Mouse (Mus musculus) liver, embryonic 12.5 days (tissue): Measurements from ENCODE around the gene Atox1. TPM values are rescaled to one million over a fixed set of nuclear protein-coding genes. Genes with fewer than 3 reads are reported as not detected.

ENCODE experiments used
- ATAC-seq: fragments of 200-750 bp; cut with Nextera tagmentation; 2 replicates; pipeline ENCODE4 v1.8.0; 2017; ENCODE audit warnings: moderate number of reproducible peaks, mild to moderate bottlenecking, moderate library complexity
- H3K27ac ChIP-seq: fragments of 300-500 bp; sonication (generic); 2 replicates; pipeline ENCODE4 v1.5.1; 2016; ENCODE audit warnings: mild to moderate bottlenecking
- H3K27me3 ChIP-seq: fragments of 300-500 bp; sonication (generic); replicated peaks from 2 replicates; pipeline ENCODE4 v1.6.1; 2016; ENCODE audit warnings: mild to moderate bottlenecking, moderate library complexity
- H3K36me3 ChIP-seq: fragments of 300-500 bp; sonication (generic); 2 replicates; pipeline ENCODE4 v1.6.1; 2016; ENCODE audit warnings: mild to moderate bottlenecking, moderate library complexity
- H3K4me1 ChIP-seq: fragments of 300-500 bp; sonication (generic); 2 replicates; pipeline ENCODE4 v1.6.1; 2016
- H3K4me2 ChIP-seq: fragments of 300-500 bp; sonication (generic); 2 replicates; pipeline ENCODE4 v1.6.1; 2016; ENCODE audit warnings: mild to moderate bottlenecking, moderate library complexity
- H3K4me3 ChIP-seq: fragments of 300-500 bp; sonication (generic); 2 replicates; pipeline ENCODE4 v1.5.1; 2016; ENCODE audit warnings: mild to moderate bottlenecking, moderate library complexity
- H3K9ac ChIP-seq: fragments of 300-500 bp; sonication (generic); 2 replicates; pipeline ENCODE4 v1.6.1; 2016; ENCODE audit warnings: mild to moderate bottlenecking, moderate library complexity
- H3K9me3 ChIP-seq: fragments of 300-500 bp; sonication (generic); replicated peaks from 2 replicates; pipeline ENCODE4 v1.6.1; 2016; ENCODE audit warnings: mild to moderate bottlenecking, moderate library complexity
- WGBS: fragments of 180-500 bp; shearing (Covaris S2); methylation state at CpG from one replicate; pipeline ENCODE4 v1.1.7; 2016; ENCODE audit not compliant: insufficient replicate concordance; 5-methylcytosine and 5-hydroxymethylcytosine counted together
- polyA plus RNA-seq: library from polyadenylated mRNA; unstranded; fragments of >200 nt; fragmentation: Nextera tagmentation; extraction: Ambion mirVana; gene quantifications from 2 replicates; pipeline ENCODE4 v1.2.1, GENCODE M21; 2016

Atox1 gene
- polyA plus RNA-seq, 1 experiment from 2014 or later, result 210 TPM

GRCm38 (mm10) chr11:55449531-55449930, 11.5 kb downstream of the Atox1 start:
- no peaks in the 10 kb centered on the region for H3K9me3 ChIP-seq
- no peak overlapping the region for H3K9ac ChIP-seq
- ATAC-seq, result no peak
- H3K27me3 ChIP-seq, result no peaks in the 10 kb centered on the region
- H3K4me2 ChIP-seq, result no peak overlapping the region
- peaks cover 78% of the 10 kb centered on the region for H3K36me3 ChIP-seq
- H3K27ac ChIP-seq, result 0 out of 2 replicates have a peak overlapping the region, but pooled peaks have one; percentile 14
- WGBS, result 58% methylated on average over 7 of the region's 7 CpGs
- peaks cover 10% of the 10 kb centered on the region; the same call in 1 of the 2 replicates for H3K4me1 ChIP-seq
- no peak overlapping the region for H3K4me3 ChIP-seq

GRCm38 (mm10) chr11:55446579-55446978, 14.5 kb downstream of the Atox1 start:
- no peak overlapping the region for H3K4me2 ChIP-seq
- peaks cover 8% of the 10 kb centered on the region; the same call in 1 of the 2 replicates for H3K4me1 ChIP-seq
- H3K27me3 ChIP-seq, result no peaks in the 10 kb centered on the region
- H3K9me3 ChIP-seq, result no peaks in the 10 kb centered on the region
- WGBS, result 33% methylated on average over 4 of the region's 4 CpGs
- H3K4me3 ChIP-seq, result no peak overlapping the region
- peaks cover 57% of the 10 kb centered on the region for H3K36me3 ChIP-seq
- H3K9ac ChIP-seq, result no peak overlapping the region
- no peak overlapping the region for H3K27ac ChIP-seq
- peak; percentile 30; the same call in 1 of the 2 replicates for ATAC-seq

GRCm38 (mm10) chr11:55444772-55445171, 16.3 kb downstream of the Atox1 start:
- Histone ChIP-seq H3K4me1 (peaks cover 8% of the 10 kb centered on the region; the same call in 1 of the 2 replicates), H3K9me3 (no peaks in the 10 kb centered on the region), H3K4me3 (no peak overlapping the region), H3K9ac (no peak overlapping the region), H3K4me2 (no peak overlapping the region), H3K27me3 (no peaks in the 10 kb centered on the region), H3K27ac (no peak overlapping the region), H3K36me3 (peaks cover 39% of the 10 kb centered on the region)
- 3% methylated on average over 1 of the region's 1 CpGs for WGBS
- no peak for ATAC-seq

- Histone ChIP-seq H3K36me3 (0 out of 2 replicates have a peak, but pooled peaks cover 5% of the 10 kb centered on the region), H3K9ac (no peak overlapping the region), H3K4me2 (no peak overlapping the region), H3K27ac (no peak overlapping the region), H3K9me3 (no peaks in the 10 kb centered on the region), H3K4me1 (no peaks in the 10 kb centered on the region), H3K27me3 (no peaks in the 10 kb centered on the region), H3K4me3 (no peak overlapping the region)
- WGBS, result 63% methylated on average over 5 of the region's 5 CpGs
- no peak for ATAC-seq
Measured at GRCm38 (mm10) chr11:55439718-55440117, 21.3 kb downstream of the Atox1 start.

GRCm38 (mm10) chr11:55438031-55438430, 23.0 kb downstream of the Atox1 start:
- no peaks in the 10 kb centered on the region for H3K4me1 ChIP-seq
- no peak overlapping the region for H3K4me3 ChIP-seq
- no peak overlapping the region for H3K4me2 ChIP-seq
- no peaks in the 10 kb centered on the region for H3K36me3 ChIP-seq
- ATAC-seq, result no peak
- H3K27ac ChIP-seq, result no peak overlapping the region
- H3K9ac ChIP-seq, result no peak overlapping the region
- no peaks in the 10 kb centered on the region for H3K27me3 ChIP-seq
- 55% methylated on average over 4 of the region's 4 CpGs for WGBS
- H3K9me3 ChIP-seq, result no peaks in the 10 kb centered on the region

GRCm38 (mm10) chr11:55436089-55436488, 24.9 kb downstream of the Atox1 start:
- H3K4me3 ChIP-seq, result no peak overlapping the region
- no peaks in the 10 kb centered on the region for H3K9me3 ChIP-seq
- 65% methylated on average over 6 of the region's 6 CpGs for WGBS
- no peak overlapping the region for H3K27ac ChIP-seq
- no peak for ATAC-seq
- H3K36me3 ChIP-seq, result no peaks in the 10 kb centered on the region
- H3K4me2 ChIP-seq, result no peak overlapping the region
- no peaks in the 10 kb centered on the region for H3K27me3 ChIP-seq
- H3K9ac ChIP-seq, result no peak overlapping the region
- no peaks in the 10 kb centered on the region for H3K4me1 ChIP-seq

- Histone ChIP-seq H3K4me2 (no peak overlapping the region), H3K4me3 (no peak overlapping the region), H3K27ac (no peak overlapping the region), H3K36me3 (no peaks in the 10 kb centered on the region), H3K27me3 (0 out of 2 replicates have a peak, but pooled peaks cover 3% of the 10 kb centered on the region), H3K4me1 (no peaks in the 10 kb centered on the region), H3K9me3 (no peaks in the 10 kb centered on the region), H3K9ac (no peak overlapping the region)
- ATAC-seq, result no peak
- 23% methylated on average over 3 of the region's 3 CpGs for WGBS
Measured at GRCm38 (mm10) chr11:55432981-55433380, 28.1 kb downstream of the Atox1 start.

- no peak overlapping the region for H3K4me3 ChIP-seq
- no peaks in the 10 kb centered on the region for H3K9me3 ChIP-seq
- H3K9ac ChIP-seq, result no peak overlapping the region
- no peak overlapping the region for H3K4me2 ChIP-seq
- H3K36me3 ChIP-seq, result no peaks in the 10 kb centered on the region
- H3K4me1 ChIP-seq, result no peaks in the 10 kb centered on the region
- ATAC-seq, result no peak
- 0 out of 2 replicates have a peak, but pooled peaks cover 3% of the 10 kb centered on the region for H3K27me3 ChIP-seq
- no peak overlapping the region for H3K27ac ChIP-seq
- 75% methylated on average over 2 of the region's 2 CpGs for WGBS
Measured at GRCm38 (mm10) chr11:55429973-55430372, 31.1 kb downstream of the Atox1 start.

GRCm38 (mm10) chr11:55428186-55429012, 32.6 kb downstream of the Atox1 start:
- no peaks in the 10 kb centered on the region for H3K36me3 ChIP-seq
- H3K27me3 ChIP-seq, result 0 out of 2 replicates have a peak, but pooled peaks cover 3% of the 10 kb centered on the region
- 40% methylated on average over 16 of the region's 16 CpGs for WGBS
- H3K9me3 ChIP-seq, result no peaks in the 10 kb centered on the region
- H3K9ac ChIP-seq, result no peak overlapping the region
- H3K4me3 ChIP-seq, result no peak overlapping the region
- no peaks in the 10 kb centered on the region; the same call in 1 of the 2 replicates for H3K4me1 ChIP-seq
- peak; percentile 66 for ATAC-seq
- no peak overlapping the region for H3K4me2 ChIP-seq
- H3K27ac ChIP-seq, result peak overlapping the region; percentile 80

GRCm38 (mm10) chr11:55424746-55425360, 36.2 kb downstream of the Atox1 start:
- H3K4me3 ChIP-seq, result no peak overlapping the region
- no peak overlapping the region for H3K9ac ChIP-seq
- H3K36me3 ChIP-seq, result no peaks in the 10 kb centered on the region
- ATAC-seq, result no peak
- H3K4me2 ChIP-seq, result no peak overlapping the region
- H3K27ac ChIP-seq, result no peak overlapping the region
- peaks cover 10% of the 10 kb centered on the region; the same call in 1 of the 2 replicates for H3K4me1 ChIP-seq
- peaks cover 4% of the 10 kb centered on the region; the same call in 1 of the 2 replicates for H3K27me3 ChIP-seq
- WGBS, result 68% methylated on average over 8 of the region's 8 CpGs
- no peaks in the 10 kb centered on the region for H3K9me3 ChIP-seq

- no peak overlapping the region for H3K4me3 ChIP-seq
- no peaks in the 10 kb centered on the region for H3K36me3 ChIP-seq
- no peaks in the 10 kb centered on the region for H3K9me3 ChIP-seq
- WGBS, result 66% methylated on average over 4 of the region's 4 CpGs
- peaks cover 15% of the 10 kb centered on the region; the same call in 1 of the 2 replicates for H3K4me1 ChIP-seq
- no peak overlapping the region for H3K27ac ChIP-seq
- H3K9ac ChIP-seq, result no peak overlapping the region
- H3K27me3 ChIP-seq, result peaks cover 14% of the 10 kb centered on the region; the same call in 1 of the 2 replicates
- no peak; the same call in 1 of the 2 replicates for ATAC-seq
- H3K4me2 ChIP-seq, result no peak overlapping the region
Measured at GRCm38 (mm10) chr11:55423756-55424155, 37.3 kb downstream of the Atox1 start.

- ATAC-seq, result no peak
- no peak within 1 kb of the TSS for H3K27ac ChIP-seq
Measured at GRCm38 (mm10) chr11:55422978-55423377, 38.1 kb downstream of the Atox1 start, which contains the start of gene Sparc. TSS of gene Sparc (minus strand) at chr11:55423183.

More at GRCm38 (mm10) chr11:55422978-55423377, 38.1 kb downstream of the Atox1 start, which contains the start of gene Sparc:
- Histone ChIP-seq H3K4me2 (no peak within 1 kb of the TSS), H3K9me3 (no peaks in the 10 kb centered on the region), H3K27me3 (peaks cover 11% of the 10 kb centered on the region; the same call in 1 of the 2 replicates), H3K4me1 (peaks cover 17% of the 10 kb centered on the region), H3K9ac (no peak within 1 kb of the TSS), H3K36me3 (no peaks in the 10 kb centered on the region), H3K4me3 (no peak within 1 kb of the TSS)
- 75% methylated on average over 1 of the region's 1 CpGs for WGBS
